Mouse (Mus musculus) bone marrow, adult 2 months (tissue): ENCODE results near the gene Rps10.

ENCODE experiments used
- CTCF ChIP-seq: fragments of 200-500 bp; IDR thresholded peaks from 2 replicates; pipeline ENCODE4 v1.5.1; 2011; ENCODE audit warnings: low read length, control low read depth; ENCODE audit not compliant: control insufficient read depth, insufficient read depth
- POLR2A ChIP-seq: fragments of 200-500 bp; IDR thresholded peaks from 2 replicates; pipeline ENCODE4 v1.6.1; 2011; ENCODE audit warnings: low read depth, mild to moderate bottlenecking, control low read depth, low read length, borderline replicate concordance; ENCODE audit not compliant: control insufficient read depth

- TF ChIP-seq POLR2A, result no peak
- TF ChIP-seq CTCF, result no peak
Observed at GRCm38 (mm10) chr17:27658767-27659166, 22.3 kb upstream of the Rps10 start.
